Mouse (Mus musculus) heart, embryonic 11.5 days (tissue): ENCODE measurements at regions not wholly inside any gene's neighbourhood (a gene's known extent, or its start where the extent isn't known, plus 50 kb on each side); places are given as distances from the start of the nearest gene placed in this dataset.
"Not testable (repeated sequence)": the region's sequence is repeated elsewhere in the genome, so short reads cannot be mapped to it uniquely, and the experiment has no call there.

Experiments used
- ATAC-seq: fragments of 200-750 bp; cut with Nextera tagmentation; replicated peaks from 2 replicates; pipeline ENCODE4 v1.8.0; 2017; ENCODE audit warnings: moderate library complexity; ENCODE audit not compliant: insufficient number of reproducible peaks, low FRiP score, low TSS enrichment
- H3K27ac ChIP-seq: fragments of 300-500 bp; sonication (generic); 2 replicates; pipeline ENCODE4 v1.5.1; 2014; ENCODE audit warnings: mild to moderate bottlenecking, low read depth, low read length
- H3K27me3 ChIP-seq: fragments of 300-500 bp; sonication (generic); 2 replicates; pipeline ENCODE4 v1.6.1; 2014; ENCODE audit warnings: mild to moderate bottlenecking, low read length, mixed read lengths; ENCODE audit not compliant: control insufficient read depth, insufficient read depth
- H3K36me3 ChIP-seq: fragments of 300-500 bp; sonication (generic); 2 replicates; pipeline ENCODE4 v1.6.1; 2014; ENCODE audit warnings: mild to moderate bottlenecking, low read length, moderate library complexity, mixed read lengths; ENCODE audit not compliant: control insufficient read depth, insufficient read depth
- H3K4me1 ChIP-seq: fragments of 300-500 bp; sonication (generic); 2 replicates; pipeline ENCODE4 v1.6.1; 2014; ENCODE audit warnings: low read length; ENCODE audit not compliant: control insufficient read depth, insufficient read depth
- H3K4me2 ChIP-seq: fragments of 300-500 bp; sonication (generic); 2 replicates; pipeline ENCODE4 v1.6.1; 2014; ENCODE audit warnings: mild to moderate bottlenecking, moderate library complexity
- H3K4me3 ChIP-seq: fragments of 300-500 bp; sonication (generic); 2 replicates; pipeline ENCODE4 v1.5.1; 2014; ENCODE audit warnings: low read depth, low read length
- H3K9ac ChIP-seq: fragments of 300-500 bp; sonication (generic); 2 replicates; pipeline ENCODE4 v1.6.1; 2014; ENCODE audit warnings: mild to moderate bottlenecking, low read depth, low read length, moderate library complexity
- H3K9me3 ChIP-seq: fragments of 300-500 bp; sonication (generic); replicated peaks from 2 replicates; pipeline ENCODE4 v1.6.1; 2016; ENCODE audit warnings: low read length; ENCODE audit not compliant: control insufficient read depth
- WGBS: fragments of 180-500 bp; shearing (Covaris S2); extraction: QIAGEN DNeasy Blood & Tissue Kit; methylation state at CpG from one replicate; pipeline ENCODE4 v1.1.7; 2014; ENCODE audit not compliant: insufficient replicate concordance; 5-methylcytosine and 5-hydroxymethylcytosine counted together

- H3K4me1 ChIP-seq = no peaks in the 10 kb centered on the region
- H3K27ac ChIP-seq = no peak overlapping the region
- H3K36me3 ChIP-seq = no peaks in the 10 kb centered on the region
- no peak overlapping the region for H3K4me3 ChIP-seq
- no peak for ATAC-seq
- 44% methylated on average over 3 of the region's 3 CpGs for WGBS
- H3K27me3 ChIP-seq = no peaks in the 10 kb centered on the region
- no peak overlapping the region for H3K4me2 ChIP-seq
- no peak overlapping the region for H3K9ac ChIP-seq
- H3K9me3 ChIP-seq = no peaks in the 10 kb centered on the region
Measured at GRCm38 (mm10) chr10:66607141-66607540, 488.8 kb upstream of the Jmjd1c start.

- 47% methylated on average over 3 of the region's 3 CpGs for WGBS
- no peak for ATAC-seq
- Histone ChIP-seq H3K4me3 (no peak overlapping the region), H3K4me2 (no peak overlapping the region), H3K27ac (no peak overlapping the region), H3K4me1 (no peaks in the 10 kb centered on the region), H3K36me3 (no peaks in the 10 kb centered on the region), H3K27me3 (no peaks in the 10 kb centered on the region), H3K9me3 (no peaks in the 10 kb centered on the region), H3K9ac (no peak overlapping the region)
Measured at GRCm38 (mm10) chr10:66616280-66616679, 479.6 kb upstream of the Jmjd1c start.

- Histone ChIP-seq H3K9ac (no peak overlapping the region), H3K9me3 (no peaks in the 10 kb centered on the region), H3K4me2 (no peak overlapping the region), H3K27me3 (no peaks in the 10 kb centered on the region), H3K4me1 (no peaks in the 10 kb centered on the region), H3K27ac (no peak overlapping the region), H3K4me3 (no peak overlapping the region), H3K36me3 (no peaks in the 10 kb centered on the region)
- ATAC-seq = no peak
- WGBS = 68% methylated on average over 3 of the region's 3 CpGs
Measured at GRCm38 (mm10) chr10:66630996-66631395, 464.9 kb upstream of the Jmjd1c start.

- no peaks in the 10 kb centered on the region for H3K9me3 ChIP-seq
- no peak overlapping the region for H3K4me2 ChIP-seq
- WGBS = 73% methylated on average over 24 of the region's 24 CpGs
- no peaks in the 10 kb centered on the region for H3K4me1 ChIP-seq
- H3K36me3 ChIP-seq = no peaks in the 10 kb centered on the region
- no peaks in the 10 kb centered on the region for H3K27me3 ChIP-seq
- no peak overlapping the region for H3K27ac ChIP-seq
- no peak for ATAC-seq
- no peak overlapping the region for H3K4me3 ChIP-seq
- no peak overlapping the region for H3K9ac ChIP-seq
Measured at GRCm38 (mm10) chr10:66640890-66641847, 454.8 kb upstream of the Jmjd1c start.

- no peak overlapping the region for H3K4me3 ChIP-seq
- H3K27ac ChIP-seq = no peak overlapping the region
- ATAC-seq = no peak
- no peak overlapping the region for H3K4me2 ChIP-seq
- H3K36me3 ChIP-seq = no peaks in the 10 kb centered on the region
- no peaks in the 10 kb centered on the region for H3K9me3 ChIP-seq
- no peak overlapping the region for H3K9ac ChIP-seq
- no peaks in the 10 kb centered on the region for H3K4me1 ChIP-seq
- H3K27me3 ChIP-seq = no peaks in the 10 kb centered on the region
- WGBS = 91% methylated on average over 6 of the region's 6 CpGs
Measured at GRCm38 (mm10) chr10:66641966-66642365, 454.0 kb upstream of the Jmjd1c start.

GRCm38 (mm10) chr10:66643160-66643559, 452.8 kb upstream of the Jmjd1c start:
- Histone ChIP-seq H3K4me2 (no peak overlapping the region), H3K4me3 (no peak overlapping the region), H3K9me3 (no peaks in the 10 kb centered on the region), H3K36me3 (no peaks in the 10 kb centered on the region), H3K9ac (no peak overlapping the region), H3K4me1 (no peaks in the 10 kb centered on the region), H3K27ac (no peak overlapping the region), H3K27me3 (no peaks in the 10 kb centered on the region)
- no peak for ATAC-seq
- 69% methylated on average over 5 of the region's 5 CpGs for WGBS

- Histone ChIP-seq H3K9me3 (no peaks in the 10 kb centered on the region; the same call in 1 of the 2 replicates), H3K27me3 (no peaks in the 10 kb centered on the region), H3K4me3 (no peak overlapping the region), H3K4me1 (no peaks in the 10 kb centered on the region), H3K9ac (no peak overlapping the region), H3K4me2 (no peak overlapping the region), H3K27ac (no peak overlapping the region), H3K36me3 (no peaks in the 10 kb centered on the region)
- WGBS = 81% methylated on average over 5 of the region's 5 CpGs
- no peak for ATAC-seq
Measured at GRCm38 (mm10) chr10:66657520-66657919, 438.4 kb upstream of the Jmjd1c start.

GRCm38 (mm10) chr10:66683160-66683559, 412.8 kb upstream of the Jmjd1c start:
- no peaks in the 10 kb centered on the region for H3K4me1 ChIP-seq
- H3K4me2 ChIP-seq = no peak overlapping the region
- H3K9me3 ChIP-seq = peaks cover 8% of the 10 kb centered on the region
- WGBS = 76% methylated on average over 6 of the region's 6 CpGs
- H3K9ac ChIP-seq = no peak overlapping the region
- H3K27ac ChIP-seq = no peak overlapping the region
- H3K4me3 ChIP-seq = no peak overlapping the region
- no peak for ATAC-seq
- H3K36me3 ChIP-seq = no peaks in the 10 kb centered on the region
- H3K27me3 ChIP-seq = no peaks in the 10 kb centered on the region

GRCm38 (mm10) chr10:66689196-66689595, 406.7 kb upstream of the Jmjd1c start:
- not testable (repeated sequence) for H3K4me3 ChIP-seq, H3K9ac ChIP-seq, H3K4me1 ChIP-seq, H3K27me3 ChIP-seq, H3K27ac ChIP-seq, H3K4me2 ChIP-seq, ATAC-seq, H3K36me3 ChIP-seq, H3K9me3 ChIP-seq
- 44% methylated on average over 2 of the region's 2 CpGs for WGBS
